Mouse (Mus musculus): ENCODE data around the gene Ccnb2.

Gene Ccnb2

GRCm38 (mm10) chr9:70421257-70422056 lies at the start of gene Ccnb2:
Ccnb2 (minus strand) TSS chr9:70421547.
- DNase-seq, result peak; percentile 99

DNA sequence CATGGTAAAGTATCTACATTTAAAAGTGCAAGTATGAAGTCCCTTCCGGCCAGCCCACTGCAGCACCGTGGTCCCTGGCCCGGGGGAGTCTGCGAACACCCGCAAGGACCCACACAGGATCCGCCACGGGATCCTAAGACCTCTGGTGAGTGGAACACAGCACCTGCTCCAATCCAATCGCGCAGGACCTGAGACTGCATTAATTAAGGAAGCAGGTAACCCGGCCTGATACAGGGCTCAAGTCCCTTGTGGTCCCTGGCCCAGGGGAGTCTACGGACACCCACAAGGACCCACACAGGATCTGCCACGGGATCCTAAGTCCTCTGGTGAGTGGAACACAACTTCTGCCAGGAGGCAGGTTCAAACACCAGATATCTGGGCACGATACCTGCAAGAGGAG lies 41.7 kb upstream of the Ccnb2 start:
- peak; percentile 92 for DNase-seq

GRCm38 (mm10) chr9:70452371-70452770 lies 31.0 kb upstream of the Ccnb2 start:
- no peak for DNase-seq

GRCm38 (mm10) chr9:70449072-70449471 lies 27.7 kb upstream of the Ccnb2 start:
- no peak for DNase-seq

GRCm38 (mm10) chr9:70439959-70440358 lies 18.6 kb upstream of the Ccnb2 start:
- DNase-seq, result peak; percentile 98

GRCm38 (mm10) chr9:70422661-70423060 lies 1.3 kb upstream of the Ccnb2 start:
- no peak for DNase-seq

DNA sequence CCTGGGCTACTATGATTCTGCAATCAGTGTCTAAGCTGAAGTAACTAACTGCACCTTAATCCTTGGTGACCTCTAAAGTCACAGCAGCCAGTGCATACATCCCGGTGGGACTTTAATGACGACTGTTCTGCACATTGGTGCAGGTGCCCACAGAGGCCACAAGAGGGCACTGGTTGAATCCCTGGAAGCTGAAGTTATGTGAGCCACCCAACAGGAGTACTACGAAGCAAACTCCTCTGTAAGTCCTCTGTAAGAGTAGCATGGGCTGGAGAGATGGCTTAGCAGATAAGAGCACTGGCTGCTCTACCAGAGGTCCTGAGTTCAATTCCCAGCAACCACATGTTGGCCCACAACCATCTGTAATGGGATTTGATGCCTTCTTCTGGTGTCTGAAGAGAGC lies 4.9 kb downstream of the Ccnb2 start:
- DNase-seq, result no peak

DNA sequence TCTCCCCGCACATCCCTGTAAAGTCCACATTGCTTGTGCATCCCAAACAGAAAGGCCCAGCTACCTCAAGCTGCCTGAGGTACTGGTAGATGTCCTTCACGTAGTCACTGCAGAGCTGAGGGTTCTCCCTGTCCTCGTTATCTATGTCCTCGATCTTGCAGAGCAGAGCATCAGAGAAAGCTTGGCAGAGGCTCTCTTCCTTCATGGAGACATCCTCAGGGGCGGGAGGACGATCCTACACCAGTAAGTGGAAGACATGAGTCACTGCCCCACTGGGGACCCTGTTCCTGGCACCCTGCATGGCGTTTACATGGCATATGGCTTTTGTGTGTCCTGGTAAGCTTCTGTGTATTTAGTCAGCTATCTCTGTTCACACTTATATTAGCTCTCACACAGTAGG lies 8.3 kb downstream of the Ccnb2 start:
- DNase-seq, result no peak

GRCm38 (mm10) chr9:70410668-70411067 lies 10.7 kb downstream of the Ccnb2 start:
- no peak for DNase-seq

DNA sequence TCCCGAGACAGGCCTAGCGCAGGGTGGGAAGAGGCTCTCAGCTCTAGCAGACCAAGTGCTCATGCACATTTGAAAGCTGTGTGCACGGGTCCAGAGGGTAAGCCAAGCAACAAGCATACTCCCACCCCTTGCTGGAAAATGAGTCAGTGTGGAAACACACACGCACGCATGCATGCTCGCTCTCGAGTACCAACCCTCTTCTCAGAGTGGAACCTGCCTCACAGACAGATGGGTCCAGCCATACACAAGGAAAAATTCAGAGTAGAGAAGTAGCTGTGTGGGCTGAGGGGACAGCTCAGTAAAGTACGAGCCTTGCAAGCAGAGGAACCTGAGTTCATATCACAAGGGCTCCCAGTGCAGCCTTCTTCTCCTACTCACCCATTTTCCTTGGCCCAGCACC lies 11.6 kb downstream of the Ccnb2 start:
- DNase-seq, result no peak

DNA sequence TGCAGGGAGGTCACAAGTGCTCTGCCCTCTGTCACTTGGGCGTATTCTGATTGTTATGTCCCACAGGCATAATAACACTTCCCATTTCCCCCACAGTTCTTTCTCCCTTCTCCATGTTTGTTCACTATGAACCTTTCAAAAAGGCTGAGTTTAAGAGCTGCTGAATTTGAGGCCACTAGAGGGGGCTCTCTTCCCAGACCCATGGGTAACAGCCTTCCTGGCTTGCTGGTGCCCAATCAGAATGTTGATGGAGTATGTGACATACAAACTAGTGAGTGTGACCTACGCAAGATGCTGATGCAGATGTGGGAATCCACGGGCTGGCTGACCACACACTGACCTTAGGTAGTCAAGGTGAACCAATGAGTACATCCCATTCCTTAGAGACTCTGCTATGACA lies 12.6 kb downstream of the Ccnb2 start:
- DNase-seq, result no peak

- DNase-seq, result no peak
Observed at GRCm38 (mm10) chr9:70406596-70406995, 14.8 kb downstream of the Ccnb2 start.

- DNase-seq, result no peak
Observed at GRCm38 (mm10) chr9:70401937-70402539, 19.3 kb downstream of the Ccnb2 start.

GRCm38 (mm10) chr9:70396083-70396482 lies 25.3 kb downstream of the Ccnb2 start:
- DNase-seq, result no peak

GRCm38 (mm10) chr9:70395617-70396016 lies 25.7 kb downstream of the Ccnb2 start:
- DNase-seq, result no peak

DNA sequence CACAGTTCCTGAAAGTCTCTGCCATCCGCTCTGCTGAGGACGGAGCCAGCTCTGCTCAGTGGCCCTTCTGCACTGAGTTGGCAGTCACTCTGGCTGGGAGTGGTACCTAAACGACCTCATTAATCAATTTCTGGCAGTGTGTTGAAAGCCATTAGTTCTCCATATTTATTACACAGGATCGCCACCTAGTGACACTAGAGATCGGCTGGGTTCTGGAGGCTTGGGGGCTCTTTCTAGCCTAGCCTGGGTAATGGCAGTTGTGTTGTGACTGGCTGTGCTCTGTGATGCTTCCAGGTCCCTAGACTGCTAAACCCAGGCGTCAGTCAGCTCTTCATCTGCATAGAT lies 28.8 kb downstream of the Ccnb2 start:
- no peak for DNase-seq

DNA sequence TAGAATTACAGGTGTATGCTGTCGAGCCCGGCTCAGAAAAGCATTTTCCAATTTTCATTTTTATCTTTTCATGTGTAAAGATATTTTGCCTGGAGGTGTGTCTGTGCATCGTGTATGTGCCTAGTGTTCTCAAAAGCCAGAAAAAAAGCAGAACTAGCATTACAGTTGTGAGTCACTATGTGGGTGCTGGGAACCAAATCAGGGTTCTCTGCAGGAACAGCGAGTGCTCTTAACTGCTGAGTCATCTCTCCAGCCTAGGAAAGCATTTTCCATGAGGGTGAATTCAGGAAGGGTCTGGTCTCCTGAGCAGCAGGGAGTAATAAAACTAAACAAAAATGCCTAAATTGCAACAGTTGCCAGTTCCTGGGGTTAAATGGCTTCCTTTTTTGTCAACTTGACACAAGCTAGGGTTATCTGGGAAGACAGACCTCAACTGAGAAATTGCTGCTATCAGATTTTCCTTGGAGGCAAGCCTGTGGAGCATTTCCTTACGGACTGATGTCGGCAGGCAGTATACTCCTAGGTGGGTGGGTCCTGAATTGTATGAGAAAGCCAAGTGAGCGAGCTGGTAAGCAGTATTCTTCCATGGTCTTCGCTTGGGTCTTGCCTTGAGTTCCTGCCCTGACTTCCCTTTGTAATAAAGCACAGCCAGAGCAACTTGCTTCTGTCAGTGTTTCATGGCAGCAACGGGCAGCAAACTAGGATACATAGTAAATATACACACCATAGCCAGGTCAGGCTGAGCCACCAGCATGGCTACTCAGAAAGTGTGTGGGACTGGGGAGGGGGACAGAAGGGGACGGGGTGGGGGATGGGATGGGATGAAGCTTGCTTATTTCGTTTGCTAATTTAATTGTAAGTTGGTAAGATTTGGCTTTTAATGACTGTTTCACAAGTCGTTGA lies 29.4 kb downstream of the Ccnb2 start:
- DNase-seq, result no peak

GRCm38 (mm10) chr9:70391042-70391441 lies 30.3 kb downstream of the Ccnb2 start:
- DNase-seq, result no peak

GRCm38 (mm10) chr9:70389548-70389947 lies 31.8 kb downstream of the Ccnb2 start:
- DNase-seq, result no peak

GRCm38 (mm10) chr9:70387410-70388119 lies 33.8 kb downstream of the Ccnb2 start:
- DNase-seq, result peak; percentile 93

DNA sequence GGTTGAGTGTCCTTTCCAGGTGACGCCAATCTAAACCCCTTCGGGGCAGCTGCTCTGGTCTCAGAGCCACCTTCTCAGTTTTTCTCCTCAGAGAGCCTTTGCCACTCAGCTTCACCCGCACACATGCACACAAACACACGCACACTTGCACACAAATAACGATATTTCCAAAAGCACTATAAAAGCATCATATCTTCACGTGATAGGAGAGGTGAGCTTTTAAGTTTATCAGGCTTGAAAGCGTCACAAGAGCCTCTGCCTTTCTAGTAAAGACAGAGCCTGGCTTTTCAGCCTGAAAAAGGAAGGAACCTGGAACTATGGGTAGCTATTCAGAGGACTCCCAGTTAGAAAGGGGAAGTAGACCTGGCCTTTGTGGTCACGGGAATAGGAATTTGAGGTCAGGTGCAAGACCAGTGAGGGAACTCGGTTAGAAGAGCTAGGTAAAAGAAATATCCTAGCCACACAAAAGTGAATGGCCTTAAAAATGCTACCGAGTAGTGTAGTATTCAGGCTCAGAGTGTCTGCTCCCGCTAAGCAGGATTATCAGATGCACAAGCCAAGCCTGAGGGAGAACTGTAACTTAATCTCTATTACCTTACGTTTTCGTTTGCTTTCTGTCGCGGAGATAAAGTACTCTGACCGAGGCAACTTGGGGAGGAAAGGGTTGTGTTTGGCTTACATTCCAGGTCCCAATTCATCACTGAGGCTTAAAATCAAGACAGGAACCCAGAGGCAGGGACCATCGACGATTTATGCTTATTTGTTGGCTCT lies 36.2 kb downstream of the Ccnb2 start:
- no peak for DNase-seq

- DNase-seq, result no peak
Observed at GRCm38 (mm10) chr9:70384494-70384893, 36.9 kb downstream of the Ccnb2 start.
